Mouse (Mus musculus) limb, embryonic 14.5 days (tissue): ENCODE measurements around the gene Amhr2. TPM values are rescaled to one million over a fixed set of nuclear protein-coding genes. Genes with fewer than 3 reads are reported as not detected.
A peak's percentile ranks its signal among the peaks of the same experiment; 100 is the strongest.

Source experiments
- ATAC-seq: fragments of 200-750 bp; cut with Nextera tagmentation; 2 replicates; pipeline ENCODE4 v1.8.0; 2017; ENCODE audit warnings: low read depth, moderate number of reproducible peaks, moderate TSS enrichment; ENCODE audit not compliant: low FRiP score
- DNase-seq: peaks from one replicate; pipeline ENCODE4 v3.0.0-alpha.2; 2015; ENCODE audit warnings: low spot score
- H3K27ac ChIP-seq: fragments of 300-500 bp; sonication (generic); replicated peaks from 2 replicates; pipeline ENCODE4 v1.5.1; 2014; ENCODE audit warnings: low read depth, mild to moderate bottlenecking, low read length, moderate library complexity, mixed read lengths
- H3K27me3 ChIP-seq: fragments of 300-500 bp; sonication (generic); 2 replicates; pipeline ENCODE4 v1.6.1; 2014; ENCODE audit warnings: low read length, mixed read lengths; ENCODE audit not compliant: control insufficient read depth, insufficient read depth
- H3K36me3 ChIP-seq: fragments of 300-500 bp; sonication (generic); 2 replicates; pipeline ENCODE4 v1.6.1; 2014; ENCODE audit warnings: mild to moderate bottlenecking, low read length, moderate library complexity, mixed read lengths; ENCODE audit not compliant: control insufficient read depth, insufficient read depth
- H3K4me1 ChIP-seq: fragments of 300-500 bp; sonication (generic); 2 replicates; pipeline ENCODE4 v1.6.1; 2014; ENCODE audit warnings: antibody characterized with exemption, low read length, mixed read lengths; ENCODE audit not compliant: control insufficient read depth, insufficient read depth
- H3K4me2 ChIP-seq: fragments of 300-500 bp; sonication (generic); replicated peaks from 2 replicates; pipeline ENCODE4 v1.6.1; 2014; ENCODE audit warnings: low read depth, mild to moderate bottlenecking, low read length, moderate library complexity; ENCODE audit not compliant: severe bottlenecking
- H3K4me3 ChIP-seq: fragments of 300-500 bp; sonication (generic); replicated peaks from 2 replicates; pipeline ENCODE4 v1.5.1; 2014; ENCODE audit warnings: low read length
- H3K9ac ChIP-seq: fragments of 300-500 bp; sonication (generic); 2 replicates; pipeline ENCODE4 v1.6.1; 2014; ENCODE audit warnings: mild to moderate bottlenecking, low read depth, low read length, moderate library complexity; ENCODE audit not compliant: severe bottlenecking
- H3K9me3 ChIP-seq: fragments of 300-500 bp; sonication (generic); 2 replicates; pipeline ENCODE4 v1.6.1; 2016; ENCODE audit warnings: low read length; ENCODE audit not compliant: control insufficient read depth
- POLR2A ChIP-seq: fragments of 200-500 bp; IDR thresholded peaks from 2 replicates; pipeline ENCODE4 v1.8.0; 2012; ENCODE audit warnings: inconsistent platforms, mild to moderate bottlenecking, moderate library complexity, borderline replicate concordance; ENCODE audit not compliant: insufficient read depth, insufficient read length; ENCODE audit errors: extremely low read depth
- WGBS: fragments of 180-500 bp; shearing (Covaris S2); extraction: QIAGEN DNeasy Blood & Tissue Kit; methylation state at CpG from one replicate; pipeline ENCODE4 v1.1.7; 2014; 5-methylcytosine and 5-hydroxymethylcytosine counted together
- polyA plus RNA-seq, 2 experiments: library from polyadenylated mRNA; depleted of rRNA in 1 of 2; stranded (reverse) in 1 of 2; unstranded in 1 of 2; fragments of >200 nt; fragmentation: Nextera tagmentation in 1 of 2; extraction: Ambion mirVana in 1 of 2; gene quantifications; 2 replicates each; pipeline versions ENCODE4 v1.2.1 to v1.2.3; 2012 to 2014

Gene Amhr2
- 0.53 and 0.67 TPM in 2 replicates for polyA plus RNA-seq (2012; rRNA removed)
- polyA plus RNA-seq (2014; fragmentation: Nextera tagmentation; extraction: Ambion mirVana) = 0.25 and 1.1 TPM in 2 replicates

DNA sequence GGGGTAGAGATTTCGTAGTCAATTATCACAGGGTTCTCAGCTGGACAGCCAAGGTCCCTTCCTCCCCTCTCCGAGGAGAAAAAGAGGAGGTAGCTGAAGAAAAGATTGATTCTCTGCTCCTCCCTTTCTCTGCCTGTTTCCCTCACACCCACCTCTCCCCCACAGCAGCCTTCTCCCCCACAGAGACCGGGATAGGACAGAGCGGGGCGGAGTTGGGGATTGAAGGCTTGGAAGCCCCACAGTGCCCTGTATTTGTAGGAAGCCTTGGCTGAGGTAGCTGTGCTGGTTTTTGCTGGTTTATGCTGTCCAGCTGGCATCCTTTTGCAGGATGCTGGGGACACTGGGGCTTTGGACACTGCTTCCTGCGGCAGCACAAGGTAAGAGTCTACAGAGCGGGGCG lies at the start of gene Amhr2:
TSS of gene Amhr2 (plus strand) at position 222 of the 400 bp plus-strand sequence.
- ATAC-seq (no peak), DNase-seq (no peak)
- 69% methylated on average over 8 of the region's 8 CpGs for WGBS
- no peak within 1 kb of the TSS for H3K27ac ChIP-seq
- H3K36me3 ChIP-seq = no peaks in the 10 kb centered on the region
- H3K4me2 ChIP-seq = no peak within 1 kb of the TSS
- H3K4me3 ChIP-seq = no peak within 1 kb of the TSS
- no peaks in the 10 kb centered on the region for H3K9me3 ChIP-seq
- H3K9ac ChIP-seq = no peak within 1 kb of the TSS
- no peaks in the 10 kb centered on the region for H3K27me3 ChIP-seq
- H3K4me1 ChIP-seq = no peaks in the 10 kb centered on the region
- no peak for TF ChIP-seq POLR2A

- Histone ChIP-seq H3K4me3 (no peak overlapping the region), H3K9ac (no peak overlapping the region), H3K4me2 (peak overlapping the region; percentile 52), H3K27me3 (no peaks in the 10 kb centered on the region), H3K36me3 (no peaks in the 10 kb centered on the region), H3K27ac (peak overlapping the region; percentile 83; the same call in 1 of the 2 replicates), H3K4me1 (peaks cover 19% of the 10 kb centered on the region), H3K9me3 (no peaks in the 10 kb centered on the region)
- ATAC-seq (no peak), DNase-seq (no peak)
- no peak for TF ChIP-seq POLR2A
- WGBS = 15% methylated on average over 5 of the region's 5 CpGs
These were observed 46.5 kb upstream of the Amhr2 start for GRCm38 (mm10) chr15:102398629-102399028.

- H3K9ac ChIP-seq = peak overlapping the region; percentile 58
- ATAC-seq = peak; percentile 89
- TF ChIP-seq POLR2A = no peak
- no peaks in the 10 kb centered on the region for H3K36me3 ChIP-seq
- peak overlapping the region; percentile 52 for H3K4me2 ChIP-seq
- H3K4me1 ChIP-seq = peaks cover 19% of the 10 kb centered on the region
- DNase-seq = peak; percentile 85
- peak overlapping the region; percentile 83 for H3K27ac ChIP-seq
- no peaks in the 10 kb centered on the region for H3K27me3 ChIP-seq
- WGBS = 3% methylated on average over 34 of the region's 34 CpGs
- H3K4me3 ChIP-seq = peak overlapping the region; percentile 34
- no peaks in the 10 kb centered on the region for H3K9me3 ChIP-seq
These were observed 45.6 kb upstream of the Amhr2 start for GRCm38 (mm10) chr15:102399229-102400221.

DNA sequence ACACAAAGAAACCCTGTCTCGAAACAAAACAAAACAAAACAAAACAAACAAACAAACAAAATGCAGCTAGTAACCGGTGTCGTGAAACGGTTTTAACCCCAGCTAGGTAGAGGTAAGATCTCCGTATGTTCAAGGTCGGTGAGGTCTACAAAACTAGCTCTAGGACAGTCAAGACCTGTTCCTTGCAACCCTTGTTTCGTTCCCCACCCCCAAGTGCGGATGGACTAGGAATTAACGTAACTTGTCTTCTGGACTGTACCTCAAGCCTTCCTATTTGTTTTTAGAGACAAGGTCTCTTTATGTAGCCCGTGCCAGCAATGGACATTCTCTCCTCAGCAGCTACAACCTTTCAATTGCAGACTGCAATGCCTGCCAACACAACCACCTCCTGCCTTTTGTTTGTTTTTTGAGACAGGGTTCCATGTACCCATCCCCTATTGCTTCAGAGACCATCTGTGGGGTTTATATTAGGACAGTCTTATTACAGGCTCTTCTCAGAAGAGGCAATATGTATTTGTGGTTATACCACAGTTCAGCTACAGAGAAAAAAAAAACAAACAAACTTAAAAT lies 44.6 kb upstream of the Amhr2 start:
- H3K4me3 ChIP-seq = no peak overlapping the region
- H3K9ac ChIP-seq = no peak overlapping the region
- no peaks in the 10 kb centered on the region for H3K27me3 ChIP-seq
- WGBS = 85% methylated on average over 10 of the region's 10 CpGs
- H3K36me3 ChIP-seq = no peaks in the 10 kb centered on the region
- TF ChIP-seq POLR2A = no peak
- DNase-seq (no peak), ATAC-seq (no peak)
- H3K4me2 ChIP-seq = peak overlapping the region; percentile 52
- H3K4me1 ChIP-seq = peaks cover 12% of the 10 kb centered on the region; the same call in 1 of the 2 replicates
- peak overlapping the region; percentile 83; the same call in 1 of the 2 replicates for H3K27ac ChIP-seq
- H3K9me3 ChIP-seq = no peaks in the 10 kb centered on the region

- Histone ChIP-seq H3K4me2 (no peak overlapping the region), H3K4me1 (peaks cover 12% of the 10 kb centered on the region; the same call in 1 of the 2 replicates), H3K9me3 (no peaks in the 10 kb centered on the region), H3K36me3 (no peaks in the 10 kb centered on the region), H3K4me3 (no peak overlapping the region), H3K9ac (no peak overlapping the region), H3K27me3 (no peaks in the 10 kb centered on the region), H3K27ac (no peak overlapping the region)
- 80% methylated on average over 2 of the region's 2 CpGs for WGBS
- no peak for TF ChIP-seq POLR2A
- no peak for ATAC-seq
- DNase-seq = no peak
These were observed 43.9 kb upstream of the Amhr2 start for GRCm38 (mm10) chr15:102401278-102401677.
